Mouse (Mus musculus): ENCODE data around the gene Inf2.

DNA sequence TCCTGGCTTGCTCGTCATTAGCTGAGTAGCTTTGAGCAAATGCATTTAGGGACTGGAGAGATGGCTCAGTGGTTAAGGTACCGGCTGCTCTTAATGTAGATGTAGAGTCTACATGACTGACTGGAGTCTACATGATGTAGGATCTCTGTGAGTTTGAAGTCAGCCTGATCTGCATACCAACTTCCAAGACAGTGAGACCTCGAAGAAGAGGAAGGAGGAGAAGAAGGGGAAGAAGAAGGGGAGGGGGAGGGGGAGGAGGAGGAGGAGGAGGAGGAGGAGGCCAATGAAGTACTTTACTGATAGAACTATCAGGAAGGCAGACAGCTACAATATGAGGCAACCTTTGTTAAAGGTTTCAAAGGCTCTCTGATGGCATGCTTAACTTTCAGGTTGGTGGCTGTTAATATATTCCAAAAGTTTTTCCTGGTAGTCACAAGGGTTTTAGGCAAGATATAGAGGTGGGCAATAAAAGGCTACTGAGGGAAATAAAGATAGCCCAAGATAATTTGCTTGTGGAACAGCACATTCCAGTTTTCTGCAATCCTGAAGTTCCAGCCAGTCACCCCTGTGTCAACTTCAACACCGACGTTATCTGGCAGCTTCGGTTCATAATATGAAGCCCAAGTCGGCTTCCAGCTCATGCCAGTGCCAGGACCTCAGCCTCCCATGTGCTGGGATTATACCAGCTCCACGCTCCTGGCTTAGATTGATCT is 13.2 kb upstream of the Inf2 start:
- TF ChIP-seq CTCF (IDR thresholded peaks at IDR 0.05; ENCODE audit: extremely low read depth, insufficient read length, insufficient replicate concordance, low read depth, low read length) (no peak), POLR2A (IDR thresholded peaks at IDR 0.05; ENCODE audit: low read depth, low read length) (no peak)

All from small intestine, adult 2 months (tissue).